Mouse (Mus musculus): ENCODE results near the gene Slc29a1. TPM values are rescaled to one million over a fixed set of nuclear protein-coding genes. Genes with fewer than 3 reads are reported as not detected.

Slc29a1 gene
- total and polyA plus RNA-seq, 3 experiments = 80.3 to 160 (median 84.6) TPM

GRCm38 (mm10) chr17:45634033-45634432, 34.6 kb upstream of the Slc29a1 start:
- Histone ChIP-seq H3K9ac (ENCODE audit: low read depth, low read length) (no peak overlapping the region), H3K4me3 (no peak overlapping the region), H3K36me3 (ENCODE audit: control insufficient read depth, insufficient read depth, low read length) (no peaks in the 10 kb centered on the region), H3K4me1 (ENCODE audit: control insufficient read depth, insufficient read depth, low read length) (peaks cover 8% of the 10 kb centered on the region), H3K27me3 (ENCODE audit: control insufficient read depth, insufficient read depth, low read length) (no peaks in the 10 kb centered on the region), H3K27ac (no peak overlapping the region), H3K79me2 (replicated peaks; ENCODE audit: control insufficient read depth, insufficient read depth, low read length) (no peaks in the 10 kb centered on the region)
- WGBS = 75% methylated on average over 5 of the region's 5 CpGs
- intact Hi-C loops (cut with DNase I) = no loop called here
- DNase-seq = no peak
- TF ChIP-seq EP300 (IDR thresholded peaks at IDR 0.05; ENCODE audit: insufficient read depth, low read depth, low read length) = no peak
- no peak for TF ChIP-seq POLR2A (IDR thresholded peaks at IDR 0.05; ENCODE audit: insufficient read depth, low read depth, low read length)
- TF ChIP-seq CTCF (IDR thresholded peaks at IDR 0.05) = no peak

GRCm38 (mm10) chr17:45631940-45632339, 32.5 kb upstream of the Slc29a1 start:
- intact Hi-C loops (cut with DNase I) = no loop called here
- 76% methylated on average over 6 of the region's 6 CpGs for WGBS

GRCm38 (mm10) chr17:45630992-45631391, 31.6 kb upstream of the Slc29a1 start:
- Histone ChIP-seq H3K79me2 (replicated peaks; ENCODE audit: control insufficient read depth, insufficient read depth, low read length) (no peaks in the 10 kb centered on the region), H3K36me3 (ENCODE audit: control insufficient read depth, insufficient read depth, low read length) (no peaks in the 10 kb centered on the region), H3K27me3 (ENCODE audit: control insufficient read depth, insufficient read depth, low read length) (no peaks in the 10 kb centered on the region), H3K9ac (ENCODE audit: low read depth, low read length) (no peak overlapping the region), H3K4me1 (ENCODE audit: control insufficient read depth, insufficient read depth, low read length) (peaks cover 9% of the 10 kb centered on the region), H3K27ac (no peak overlapping the region), H3K4me3 (no peak overlapping the region)
- 75% methylated on average over 3 of the region's 3 CpGs for WGBS
- intact Hi-C loops (cut with DNase I) = no loop called here
- TF ChIP-seq EP300 (IDR thresholded peaks at IDR 0.05; ENCODE audit: insufficient read depth, low read depth, low read length) = no peak
- no peak for TF ChIP-seq POLR2A (IDR thresholded peaks at IDR 0.05; ENCODE audit: insufficient read depth, low read depth, low read length)
- no peak for DNase-seq

More at GRCm38 (mm10) chr17:45631940-45632339, 32.5 kb upstream of the Slc29a1 start:
- TF ChIP-seq EP300 (IDR thresholded peaks at IDR 0.05; ENCODE audit: insufficient read depth, low read depth, low read length) (no peak), POLR2A (IDR thresholded peaks at IDR 0.05; ENCODE audit: insufficient read depth, low read depth, low read length) (no peak), CTCF (IDR thresholded peaks at IDR 0.05) (no peak)
- Histone ChIP-seq H3K4me3 (no peak overlapping the region), H3K36me3 (ENCODE audit: control insufficient read depth, insufficient read depth, low read length) (no peaks in the 10 kb centered on the region), H3K4me1 (ENCODE audit: control insufficient read depth, insufficient read depth, low read length) (peaks cover 9% of the 10 kb centered on the region), H3K27ac (no peak overlapping the region), H3K79me2 (replicated peaks; ENCODE audit: control insufficient read depth, insufficient read depth, low read length) (no peaks in the 10 kb centered on the region), H3K9ac (ENCODE audit: low read depth, low read length) (no peak overlapping the region), H3K27me3 (ENCODE audit: control insufficient read depth, insufficient read depth, low read length) (no peaks in the 10 kb centered on the region)
- no peak for DNase-seq

DNA sequence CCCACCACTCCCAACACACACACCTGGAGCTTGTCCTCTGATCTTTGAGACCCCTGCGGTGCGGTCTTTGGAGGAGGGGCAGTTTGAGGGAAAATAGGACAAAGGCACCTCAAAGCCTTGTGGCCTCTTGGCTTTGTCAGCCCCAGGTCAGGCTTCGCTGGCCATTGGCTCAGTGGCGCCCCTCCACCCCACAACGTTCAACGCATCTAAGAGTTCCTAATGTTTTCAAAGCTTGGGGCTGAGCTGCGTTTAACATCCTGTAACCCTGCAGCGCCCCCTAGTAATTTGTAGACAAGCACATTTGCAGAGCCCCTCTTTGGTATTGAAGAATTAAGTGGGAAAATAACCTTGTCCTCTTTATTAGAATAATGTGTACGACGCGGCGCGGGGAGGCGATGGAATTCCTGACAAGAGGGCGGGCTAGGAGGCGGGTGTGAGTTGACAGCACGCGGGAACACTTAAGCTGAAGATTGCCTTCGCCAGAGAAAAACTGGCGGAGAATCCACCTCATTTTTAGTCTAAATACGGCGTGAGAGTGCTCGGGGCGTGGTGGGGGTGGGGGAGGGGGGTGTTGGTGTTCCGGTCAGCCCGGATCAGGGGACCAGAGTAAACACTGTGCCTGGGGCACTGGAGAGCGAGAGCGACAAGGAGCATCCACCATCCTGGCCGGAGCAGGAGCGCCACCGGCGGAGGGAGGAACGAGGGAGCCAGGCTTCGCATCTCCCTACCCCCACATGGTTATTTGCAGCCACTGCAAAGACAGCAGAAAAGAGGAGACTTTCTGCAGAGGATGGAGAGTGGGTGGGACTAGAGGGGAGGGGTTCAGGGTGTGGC, 30.7 kb upstream of the Slc29a1 start:
- peaks cover 9% of the 10 kb centered on the region for H3K4me1 ChIP-seq (ENCODE audit: control insufficient read depth, insufficient read depth, low read length)
- 4% methylated on average over 34 of the region's 34 CpGs for WGBS

GRCm38 (mm10) chr17:45628885-45629855, 29.8 kb upstream of the Slc29a1 start:
- no peaks in the 10 kb centered on the region for H3K79me2 ChIP-seq (replicated peaks; ENCODE audit: control insufficient read depth, insufficient read depth, low read length)
- no peak overlapping the region; the same call in 1 of the 2 replicates for H3K4me3 ChIP-seq
- WGBS = 31% methylated on average over 13 of the region's 13 CpGs
- no peak for DNase-seq
- H3K27me3 ChIP-seq (ENCODE audit: control insufficient read depth, insufficient read depth, low read length) = no peaks in the 10 kb centered on the region
- H3K4me1 ChIP-seq (ENCODE audit: control insufficient read depth, insufficient read depth, low read length) = peaks cover 9% of the 10 kb centered on the region
- no peaks in the 10 kb centered on the region for H3K36me3 ChIP-seq (ENCODE audit: control insufficient read depth, insufficient read depth, low read length)
- intact Hi-C loops (cut with DNase I) = loop anchor here (1.0 kb wide), 1 partner anchor 48 kb away; no protein-coding TSS in a partner anchor
- TF ChIP-seq POLR2A (IDR thresholded peaks at IDR 0.05; ENCODE audit: insufficient read depth, low read depth, low read length) = no peak
- no peak for TF ChIP-seq CTCF (IDR thresholded peaks at IDR 0.05)
- no peak for TF ChIP-seq EP300 (IDR thresholded peaks at IDR 0.05; ENCODE audit: insufficient read depth, low read depth, low read length)
- H3K27ac ChIP-seq = peak overlapping the region; percentile 65
- H3K9ac ChIP-seq (ENCODE audit: low read depth, low read length) = peak overlapping the region; percentile 30; the same call in 1 of the 2 replicates

More for the DNA sequence above, 30.7 kb upstream of the Slc29a1 start:
- Histone ChIP-seq H3K27me3 (ENCODE audit: control insufficient read depth, insufficient read depth, low read length) (no peaks in the 10 kb centered on the region), H3K79me2 (replicated peaks; ENCODE audit: control insufficient read depth, insufficient read depth, low read length) (no peaks in the 10 kb centered on the region), H3K4me3 (peak overlapping the region; percentile 38), H3K9ac (ENCODE audit: low read depth, low read length) (peak overlapping the region; percentile 70), H3K36me3 (ENCODE audit: control insufficient read depth, insufficient read depth, low read length) (no peaks in the 10 kb centered on the region), H3K27ac (peak overlapping the region; percentile 65)
- intact Hi-C loops (cut with DNase I) = loop anchor here (1.0 kb wide), 1 partner anchor 49 kb away; no protein-coding TSS in a partner anchor
- TF ChIP-seq EP300 (IDR thresholded peaks at IDR 0.05; ENCODE audit: insufficient read depth, low read depth, low read length) (no peak), CTCF (IDR thresholded peaks at IDR 0.05) (peak; percentile 74), POLR2A (IDR thresholded peaks at IDR 0.05; ENCODE audit: insufficient read depth, low read depth, low read length) (no peak)
- peak; percentile 65 to 67 for DNase-seq
